10 mouse cellular contexts compared by ENCODE assay signal in the genomic region with DNA sequence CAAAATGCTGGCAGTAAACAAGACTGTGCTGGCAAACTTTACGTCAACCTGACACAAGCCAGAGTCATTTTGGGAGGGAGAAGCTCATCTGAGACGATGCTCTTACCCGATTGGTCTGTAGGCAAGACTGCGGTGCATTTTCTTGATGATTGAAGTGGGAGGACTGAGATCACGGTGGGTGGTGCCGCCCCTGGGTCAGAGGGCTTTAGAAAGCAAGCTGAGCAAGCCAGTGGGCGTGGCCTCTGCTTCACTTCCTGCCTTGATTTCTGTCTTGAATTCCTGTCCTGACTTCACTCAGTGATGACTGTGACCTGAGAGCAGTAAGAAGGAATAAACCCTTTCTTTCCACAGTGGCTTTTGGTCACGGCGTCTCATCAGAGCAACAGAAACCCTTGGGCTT. TPM values are rescaled to one million over a fixed set of nuclear protein-coding genes. Genes with fewer than 3 reads are reported as not detected.
DNase-seq lines count a peak whose midpoint lies in the region; ATAC-seq and TF ChIP-seq lines count a peak whose summit lies in the region.
"Had no signal": no experiment of that assay in that cellular context is flagged by ENCODE, and none has a peak within 500 bp of the region (broad histone marks: within the 10 kb centered on the region; RNA-seq: fewer than 3 reads in every experiment).

No protein-coding gene starts in this region.

- WGBS in hindbrain, embryonic 10.5 days, result 56% methylated on average over 9 of the region's 9 CpGs
- WGBS in hindbrain, embryonic 12.5 days, result 48% methylated on average over 9 of the region's 9 CpGs
- 74% methylated on average over 9 of the region's 9 CpGs for WGBS in forebrain, embryonic 14.5 days

- no peak for TF ChIP-seq RAD21 in CH12.LX (IDR thresholded peaks at IDR 0.05; ENCODE audit: low read depth, low read length)

- no peaks in the 10 kb centered on the region for H3K79me2 ChIP-seq in CH12.LX (replicated peaks; ENCODE audit: control insufficient read depth, extremely low read depth, insufficient read depth, poor library complexity, severe bottlenecking)

- H3K4me2 ChIP-seq in hindbrain, embryonic 12.5 days (replicated peaks), result no peak overlapping the region
- no peak overlapping the region for H3K4me2 ChIP-seq in CH12.LX (ENCODE audit: insufficient read depth, low read depth, poor library complexity, severe bottlenecking)
- no peak overlapping the region for H3K4me2 ChIP-seq in forebrain, embryonic 14.5 days (ENCODE audit: low read length)

- H3K4me1 ChIP-seq in hindbrain, embryonic 10.5 days (replicated peaks), result peaks cover 14% of the 10 kb centered on the region; the same call in 1 of the 2 replicates
- H3K4me1 ChIP-seq in hindbrain, embryonic 12.5 days, result peaks cover 9% of the 10 kb centered on the region; the same call in 1 of the 2 replicates
- H3K4me1 ChIP-seq in CH12.LX (ENCODE audit: control insufficient read depth in 1 of 2, insufficient read depth in 2 of 2), result peaks cover 0 to 14% of the 10 kb centered on the region in 2 experiments; a peak in 3 of 4 replicates
- H3K4me1 ChIP-seq in brown adipose tissue, adult 24 weeks (ENCODE audit: control insufficient read depth, insufficient read depth, insufficient read length, low read length), result no peaks in the 10 kb centered on the region
- H3K4me1 ChIP-seq in forebrain, embryonic 14.5 days (ENCODE audit: control insufficient read depth, insufficient read depth, low read length), result no peaks in the 10 kb centered on the region; the same call in 1 of the 2 replicates

- no peak overlapping the region for H3K4me3 ChIP-seq in hindbrain, embryonic 10.5 days
- H3K4me3 ChIP-seq in hindbrain, embryonic 12.5 days, result no peak overlapping the region
- no peak overlapping the region for H3K4me3 ChIP-seq in CH12.LX (replicated peaks in 1 of 3; ENCODE audit: low read depth in 2 of 3, low read length in 2 of 3, poor library complexity in 1 of 3)
- H3K4me3 ChIP-seq in brown adipose tissue, adult 24 weeks (ENCODE audit: insufficient read depth, low read depth, low read length), result peak overlapping the region; percentile 16; the same call in 1 of the 2 replicates
- H3K4me3 ChIP-seq in forebrain, embryonic 14.5 days (ENCODE audit: low read depth, low read length), result no peak overlapping the region

- H3K27me3 ChIP-seq in hindbrain, embryonic 10.5 days (ENCODE audit: insufficient read depth, poor library complexity, severe bottlenecking), result no peaks in the 10 kb centered on the region
- no peaks in the 10 kb centered on the region for H3K27me3 ChIP-seq in hindbrain, embryonic 12.5 days
- H3K27me3 ChIP-seq in CH12.LX (replicated peaks), result no peaks in the 10 kb centered on the region
- H3K27me3 ChIP-seq in forebrain, embryonic 14.5 days (replicated peaks; ENCODE audit: control insufficient read depth, insufficient read depth, low read length), result no peaks in the 10 kb centered on the region

- TF ChIP-seq POLR2A in CH12.LX (IDR thresholded peaks at IDR 0.05; ENCODE audit: low read depth, low read length), result no peak

- in situ Hi-C loops in CH12.LX (cut with MboI; ENCODE audit: low pct_ligation_motif_present, low pct_unique_long_range_greater_than_20kb, low sequenced_read_pairs), result no loop called here

- peaks cover 3% of the 10 kb centered on the region; the same call in 1 of the 2 replicates for H3K36me3 ChIP-seq in hindbrain, embryonic 10.5 days
- no peaks in the 10 kb centered on the region for H3K36me3 ChIP-seq in hindbrain, embryonic 12.5 days
- peaks cover 0 to 3% of the 10 kb centered on the region in 2 experiments for H3K36me3 ChIP-seq in CH12.LX (replicated peaks in 1 of 2; ENCODE audit: control insufficient read depth in 1 of 2, insufficient read depth in 1 of 2, low read length in 1 of 2)
- H3K36me3 ChIP-seq in forebrain, embryonic 14.5 days (ENCODE audit: control insufficient read depth, insufficient read depth, low read length), result no peaks in the 10 kb centered on the region
- H3K36me3 ChIP-seq: G1E had no signal

- DNase-seq in hindbrain, embryonic 10.5 days (ENCODE audit: low spot score), result peak; percentile 47
- DNase-seq in CH12.LX (ENCODE audit: extremely low read depth), result peak; percentile 34
- peak; percentile 57 for DNase-seq in kidney, postnatal 10 days
- DNase-seq in layer of hippocampus, postnatal 10 days (ENCODE audit: low spot score in 2 of 2), result no peak
- DNase-seq in forebrain, embryonic 14.5 days (ENCODE audit: low spot score), result no peak
- DNase-seq in lung, postnatal 14 days, result no peak

- no peak for TF ChIP-seq EP300 in CH12.LX (IDR thresholded peaks at IDR 0.05; ENCODE audit: low read length)

- no peaks in the 10 kb centered on the region for H3K9me3 ChIP-seq in hindbrain, embryonic 10.5 days
- H3K9me3 ChIP-seq in hindbrain, embryonic 12.5 days (replicated peaks), result no peaks in the 10 kb centered on the region
- no peaks in the 10 kb centered on the region for H3K9me3 ChIP-seq in CH12.LX (replicated peaks; ENCODE audit: low read length)
- H3K9me3 ChIP-seq in forebrain, embryonic 14.5 days (replicated peaks; ENCODE audit: control insufficient read depth, low read length), result no peaks in the 10 kb centered on the region
- H3K9me3 ChIP-seq: G1E had no signal

- no peak overlapping the region for H3K9ac ChIP-seq in hindbrain, embryonic 12.5 days
- no peak overlapping the region for H3K9ac ChIP-seq in CH12.LX (ENCODE audit: insufficient read depth, low read depth)
- no peak overlapping the region for H3K9ac ChIP-seq in forebrain, embryonic 14.5 days (ENCODE audit: low read length)

- H3K27ac ChIP-seq in hindbrain, embryonic 10.5 days, result peak overlapping the region; percentile 29
- H3K27ac ChIP-seq in hindbrain, embryonic 12.5 days, result no peak overlapping the region
- H3K27ac ChIP-seq in CH12.LX (ENCODE audit: insufficient read depth, low read depth), result no peak overlapping the region
- 0 out of 2 replicates have a peak overlapping the region, but pooled peaks have one; percentile 11 for H3K27ac ChIP-seq in brown adipose tissue, adult 24 weeks (replicated peaks; ENCODE audit: low read depth, low read length)
- no peak overlapping the region for H3K27ac ChIP-seq in forebrain, embryonic 14.5 days (ENCODE audit: low read depth, low read length)

- no peak for ATAC-seq in hindbrain, embryonic 12.5 days (ENCODE audit: low FRiP score)
- no peak for ATAC-seq in forebrain, embryonic 14.5 days
- ATAC-seq: lung, postnatal 0 days had no signal

- dilution Hi-C loops in CH12.LX (cut with MboI; ENCODE audit: extremely low pct_ligation_motif_present, extremely low pct_unique_long_range_greater_than_20kb, low sequenced_read_pairs), result no loop called here

- TF ChIP-seq CTCF in CH12.LX (conservative IDR thresholded peaks at IDR 0.05 in 1 of 2, IDR thresholded peaks at IDR 0.05 in 1 of 2; ENCODE audit: low read depth in 2 of 2, low read length in 2 of 2), result no peak

TF ChIP-seq in CH12.LX, 34 proteins besides CTCF, POLR2A, EP300 and RAD21:
- TF ChIP-seq PAX5 (IDR thresholded peaks at IDR 0.05; ENCODE audit: low read length), result no peak
- TF ChIP-seq TBP (conservative IDR thresholded peaks at IDR 0.05; ENCODE audit: low read depth, low read length), result no peak
- no peak for TF ChIP-seq ELF1 (IDR thresholded peaks at IDR 0.05; ENCODE audit: low read depth, low read length)
- no peak for TF ChIP-seq IRF4 (IDR thresholded peaks at IDR 0.05; ENCODE audit: low read depth, low read length)
- no peak for TF ChIP-seq HCFC1 (IDR thresholded peaks at IDR 0.05; ENCODE audit: low read depth, low read length)
- TF ChIP-seq MEF2A (IDR thresholded peaks at IDR 0.05; ENCODE audit: borderline replicate concordance, low read depth, low read length), result no peak
- TF ChIP-seq RCOR1 (conservative IDR thresholded peaks at IDR 0.05; ENCODE audit: low read depth, low read length), result no peak
- TF ChIP-seq SMC3 (IDR thresholded peaks at IDR 0.05; ENCODE audit: low read depth, low read length), result no peak
- no peak for TF ChIP-seq JUN (IDR thresholded peaks at IDR 0.05; ENCODE audit: insufficient read depth, low read depth, low read length)
- no peak for TF ChIP-seq BHLHE40 (IDR thresholded peaks at IDR 0.05; ENCODE audit: low read depth, low read length)
- no peak for TF ChIP-seq KAT2A (IDR thresholded peaks at IDR 0.05; ENCODE audit: insufficient replicate concordance, low read length)
- TF ChIP-seq ZNF384 (IDR thresholded peaks at IDR 0.05; ENCODE audit: low read depth, low read length), result no peak
- no peak for TF ChIP-seq ZMIZ1 (IDR thresholded peaks at IDR 0.05; ENCODE audit: low read depth, low read length)
- no peak for TF ChIP-seq E2F4 (IDR thresholded peaks at IDR 0.05; ENCODE audit: insufficient replicate concordance, low read depth, low read length)
- no peak for TF ChIP-seq NELFE (IDR thresholded peaks at IDR 0.05; ENCODE audit: low read depth, low read length)
- TF ChIP-seq GABPA (IDR thresholded peaks at IDR 0.05; ENCODE audit: insufficient replicate concordance, low read depth, low read length), result no peak
- TF ChIP-seq MXI1 (IDR thresholded peaks at IDR 0.05; ENCODE audit: low read depth, low read length), result no peak
- no peak for TF ChIP-seq MAFK (IDR thresholded peaks at IDR 0.05; ENCODE audit: insufficient replicate concordance, low read length)
- no peak for TF ChIP-seq POLR2AphosphoS2 (IDR thresholded peaks at IDR 0.05; ENCODE audit: low read depth, low read length)

RNA-seq across cellular contexts. Expression of gene Ankrd6, which starts 18.6 kb away (rescaled TPM):
- polyA plus RNA-seq in hindbrain, embryonic 10.5 days (2016; fragmentation: Nextera tagmentation; extraction: Ambion mirVana), result 24.0 and 27.1 TPM in 2 replicates
- 25.7 and 27.5 TPM in 2 replicates for polyA plus RNA-seq in hindbrain, embryonic 12.5 days (2016; fragmentation: Nextera tagmentation; extraction: Ambion mirVana)
- total RNA-seq in CH12.LX (2012; rRNA removed) (1.4 and 2.1 TPM in 2 replicates), CH12.LX (2014; rRNA removed) (1.3 TPM in 2 replicates)
- polyA plus RNA-seq in CH12.LX (2012; ENCODE audit: insufficient read length, low read depth), result 1.5 and 1.6 TPM in 2 replicates
- polyA plus RNA-seq in brown adipose tissue, adult 24 weeks (2012; ENCODE audit: insufficient read depth, insufficient read length, missing spikeins), result 0.58 and 0.59 TPM in 2 replicates
- total RNA-seq in layer of hippocampus, postnatal 10 days (2021), result 10 to 100 TPM; 30.7 to 32.1 TPM
- 32.7 and 33.5 TPM in 2 replicates for polyA plus RNA-seq in forebrain, embryonic 14.5 days (2014; fragmentation: Nextera tagmentation; extraction: Ambion mirVana)

RNA-seq across cellular contexts. Expression of gene Rragd, which starts 50.8 kb away (rescaled TPM):
- polyA plus RNA-seq in hindbrain, embryonic 10.5 days (2016; fragmentation: Nextera tagmentation; extraction: Ambion mirVana), result 24.8 and 28.0 TPM in 2 replicates
- polyA plus RNA-seq in hindbrain, embryonic 12.5 days (2016; fragmentation: Nextera tagmentation; extraction: Ambion mirVana), result 40.1 and 44.2 TPM in 2 replicates
- 0.76 and 1.4 TPM in 2 replicates for total RNA-seq in CH12.LX (2012; rRNA removed)
- 0.46 and 0.49 TPM in 2 replicates for total RNA-seq in CH12.LX (2014; rRNA removed)
- 0.82 and 1.1 TPM in 2 replicates for polyA plus RNA-seq in CH12.LX (2012; ENCODE audit: insufficient read length, low read depth)
- 1.4 and 6.6 TPM in 2 replicates for polyA plus RNA-seq in brown adipose tissue, adult 24 weeks (2012; ENCODE audit: insufficient read depth, insufficient read length, missing spikeins)
- 10 to 100 TPM; 54.9 to 55.0 TPM for total RNA-seq in layer of hippocampus, postnatal 10 days (2021)
- 17.6 and 22.7 TPM in 2 replicates for polyA plus RNA-seq in forebrain, embryonic 14.5 days (2014; fragmentation: Nextera tagmentation; extraction: Ambion mirVana)

Comparison
In these comparisons a context has a peak if more than half of its experiments do, and no peak if none do; other contexts are left out.
1. H3K27ac ChIP-seq: peak in hindbrain, embryonic 10.5 days (single experiment) and brown adipose tissue, adult 24 weeks (single experiment); none in hindbrain, embryonic 12.5 days (single experiment), CH12.LX (single experiment) and forebrain, embryonic 14.5 days (single experiment).
2. DNase-seq: peak in hindbrain, embryonic 10.5 days (single experiment), CH12.LX (single experiment) and kidney, postnatal 10 days (single experiment); none in layer of hippocampus, postnatal 10 days (0 of 2), forebrain, embryonic 14.5 days (single experiment) and lung, postnatal 14 days (single experiment).